Mouse (Mus musculus): ENCODE measurements at regions not wholly inside any gene's neighbourhood (a gene's known extent, or its start where the extent isn't known, plus 50 kb on each side); places are given as distances from the start of the nearest gene placed in this dataset.

GRCm38 (mm10) chr10:30278987-30279386 lies 78.6 kb upstream of the Cenpw start:
- ChIA-PET CTCF (no interaction called here), POLR2A (no interaction called here)

- CTCF ChIA-PET, result no interaction called here
- POLR2A ChIA-PET, result no interaction called here
Observed at GRCm38 (mm10) chr10:30265129-30265528, 64.8 kb upstream of the Cenpw start.

- ChIA-PET POLR2A (no interaction called here), CTCF (no interaction called here)
Observed at GRCm38 (mm10) chr10:30259716-30260115, 59.4 kb upstream of the Cenpw start.

- CTCF ChIA-PET, result no interaction called here
- POLR2A ChIA-PET, result interaction anchor here in 1 of 4 experiments (1.0 kb wide), 1 partner anchor 137 kb away, joined by 3 read pairs; no protein-coding TSS in a partner anchor
Observed at GRCm38 (mm10) chr10:30257889-30258288, 57.5 kb upstream of the Cenpw start.
